Mouse (Mus musculus): ENCODE results near the gene Fbxo24. TPM values are rescaled to one million over a fixed set of nuclear protein-coding genes. Genes with fewer than 3 reads are reported as not detected.

Gene Fbxo24
- polyA plus RNA-seq, 1 experiment from 2014 or later = not detected

- no peaks in the 10 kb centered on the region for H3K9me3 ChIP-seq
- no peak for ATAC-seq (replicated peaks)
- no peak overlapping the region for H3K4me3 ChIP-seq
- no peaks in the 10 kb centered on the region for H3K36me3 ChIP-seq
- no peaks in the 10 kb centered on the region for H3K4me1 ChIP-seq
- no peak overlapping the region for H3K27ac ChIP-seq (replicated peaks)
- H3K4me2 ChIP-seq (replicated peaks) = no peak overlapping the region
- WGBS = 71% methylated on average over 5 of the region's 5 CpGs
- peaks cover 6% of the 10 kb centered on the region; the same call in 1 of the 2 replicates for H3K27me3 ChIP-seq
- H3K9ac ChIP-seq (replicated peaks) = no peak overlapping the region
These were observed 15.7 kb downstream of the Fbxo24 start for GRCm38 (mm10) chr5:137613076-137613475.

- Histone ChIP-seq H3K9ac (replicated peaks) (no peak overlapping the region), H3K4me3 (no peak overlapping the region), H3K27me3 (peaks cover 10% of the 10 kb centered on the region; the same call in 1 of the 2 replicates), H3K4me2 (replicated peaks) (no peak overlapping the region), H3K4me1 (no peaks in the 10 kb centered on the region), H3K27ac (replicated peaks) (no peak overlapping the region), H3K36me3 (no peaks in the 10 kb centered on the region), H3K9me3 (no peaks in the 10 kb centered on the region)
- WGBS = 31% methylated on average over 6 of the region's 6 CpGs
- no peak for ATAC-seq (replicated peaks)
These were observed 17.6 kb downstream of the Fbxo24 start for GRCm38 (mm10) chr5:137611245-137611602.

- Histone ChIP-seq H3K9me3 (no peaks in the 10 kb centered on the region), H3K4me3 (no peak overlapping the region), H3K27ac (replicated peaks) (no peak overlapping the region), H3K27me3 (peaks cover 10% of the 10 kb centered on the region; the same call in 1 of the 2 replicates), H3K9ac (replicated peaks) (no peak overlapping the region), H3K4me2 (replicated peaks) (no peak overlapping the region), H3K4me1 (no peaks in the 10 kb centered on the region), H3K36me3 (no peaks in the 10 kb centered on the region)
- no peak for ATAC-seq (replicated peaks)
- WGBS = 24% methylated on average over 11 of the region's 12 CpGs
These were observed 18.1 kb downstream of the Fbxo24 start for GRCm38 (mm10) chr5:137610548-137611244.

- WGBS = 85% methylated on average over 4 of the region's 4 CpGs
- Histone ChIP-seq H3K9ac (replicated peaks) (no peak overlapping the region), H3K4me2 (replicated peaks) (no peak overlapping the region), H3K27ac (replicated peaks) (no peak overlapping the region), H3K27me3 (peaks cover 10% of the 10 kb centered on the region; the same call in 1 of the 2 replicates), H3K9me3 (no peaks in the 10 kb centered on the region), H3K4me3 (no peak overlapping the region), H3K4me1 (no peaks in the 10 kb centered on the region), H3K36me3 (no peaks in the 10 kb centered on the region)
- ATAC-seq (replicated peaks) = no peak
These were observed 18.7 kb downstream of the Fbxo24 start for GRCm38 (mm10) chr5:137610056-137610455.

GRCm38 (mm10) chr5:137609292-137609691 lies 19.5 kb downstream of the Fbxo24 start:
- H3K4me1 ChIP-seq = no peaks in the 10 kb centered on the region
- ATAC-seq (replicated peaks) = no peak
- H3K4me2 ChIP-seq (replicated peaks) = no peak overlapping the region
- H3K36me3 ChIP-seq = no peaks in the 10 kb centered on the region
- WGBS = 62% methylated on average over 3 of the region's 3 CpGs
- no peaks in the 10 kb centered on the region for H3K9me3 ChIP-seq
- H3K27me3 ChIP-seq = peaks cover 10% of the 10 kb centered on the region; the same call in 1 of the 2 replicates
- H3K27ac ChIP-seq (replicated peaks) = no peak overlapping the region
- H3K4me3 ChIP-seq = no peak overlapping the region
- H3K9ac ChIP-seq (replicated peaks) = no peak overlapping the region

- peak overlapping the region; percentile 10; the same call in 1 of the 2 replicates for H3K4me3 ChIP-seq
- 14% methylated on average over 23 of the region's 23 CpGs for WGBS
- H3K9ac ChIP-seq (replicated peaks) = no peak overlapping the region
- no peak for ATAC-seq (replicated peaks)
- H3K9me3 ChIP-seq = no peaks in the 10 kb centered on the region
- H3K27ac ChIP-seq (replicated peaks) = no peak overlapping the region
- peaks cover 10% of the 10 kb centered on the region; the same call in 1 of the 2 replicates for H3K27me3 ChIP-seq
- no peaks in the 10 kb centered on the region for H3K4me1 ChIP-seq
- peak overlapping the region; percentile 20 for H3K4me2 ChIP-seq (replicated peaks)
- H3K36me3 ChIP-seq = no peaks in the 10 kb centered on the region
These were observed 20.1 kb downstream of the Fbxo24 start for GRCm38 (mm10) chr5:137608654-137609190.

GRCm38 (mm10) chr5:137607860-137608653 lies 20.7 kb downstream of the Fbxo24 start:
- H3K4me2 ChIP-seq (replicated peaks) = peak overlapping the region; percentile 20
- no peaks in the 10 kb centered on the region; the same call in 1 of the 2 replicates for H3K4me1 ChIP-seq
- H3K36me3 ChIP-seq = no peaks in the 10 kb centered on the region
- peak overlapping the region; percentile 10; the same call in 1 of the 2 replicates for H3K4me3 ChIP-seq
- ATAC-seq (replicated peaks) = no peak
- 15% methylated on average over 26 of the region's 26 CpGs for WGBS
- peaks cover 10% of the 10 kb centered on the region; the same call in 1 of the 2 replicates for H3K27me3 ChIP-seq
- no peak overlapping the region for H3K27ac ChIP-seq (replicated peaks)
- H3K9ac ChIP-seq (replicated peaks) = 0 out of 2 replicates have a peak overlapping the region, but pooled peaks have one; percentile 8
- no peaks in the 10 kb centered on the region for H3K9me3 ChIP-seq

- H3K27ac ChIP-seq (replicated peaks) = peak overlapping the region; percentile 70
- under 1% methylated on average over 22 of the region's 22 CpGs for WGBS
These were observed 27.5 kb downstream of the Fbxo24 start for GRCm38 (mm10) chr5:137601365-137601729.

GRCm38 (mm10) chr5:137600619-137601364 lies 28.0 kb downstream of the Fbxo24 start, which contains the start of gene Mospd3:
TSS of gene Mospd3 (minus strand) at chr5:137601058.
- H3K27me3 ChIP-seq = no peaks in the 10 kb centered on the region
- no peaks in the 10 kb centered on the region for H3K9me3 ChIP-seq
- peak within 1 kb of the TSS; percentile 89 for H3K9ac ChIP-seq (replicated peaks)
- peak within 1 kb of the TSS; percentile 99 for H3K4me2 ChIP-seq (replicated peaks)
- peak within 1 kb of the TSS; percentile 51 for H3K4me3 ChIP-seq
- ATAC-seq (replicated peaks) = peak; percentile 96
- H3K27ac ChIP-seq (replicated peaks) = peak within 1 kb of the TSS; percentile 70
- H3K4me1 ChIP-seq = peaks cover 30% of the 10 kb centered on the region
- under 1% methylated on average over 41 of the region's 41 CpGs for WGBS
- H3K36me3 ChIP-seq = no peaks in the 10 kb centered on the region

More at GRCm38 (mm10) chr5:137601365-137601729, 27.5 kb downstream of the Fbxo24 start:
- Histone ChIP-seq H3K36me3 (no peaks in the 10 kb centered on the region), H3K4me1 (peaks cover 30% of the 10 kb centered on the region), H3K4me2 (replicated peaks) (peak overlapping the region; percentile 99), H3K9me3 (no peaks in the 10 kb centered on the region), H3K4me3 (peak overlapping the region; percentile 51), H3K9ac (replicated peaks) (peak overlapping the region; percentile 49), H3K27me3 (no peaks in the 10 kb centered on the region)
- ATAC-seq (replicated peaks) = no peak

GRCm38 (mm10) chr5:137600281-137600618 lies 28.6 kb downstream of the Fbxo24 start:
- Histone ChIP-seq H3K4me3 (peak overlapping the region; percentile 51), H3K4me1 (peaks cover 30% of the 10 kb centered on the region), H3K36me3 (no peaks in the 10 kb centered on the region), H3K27me3 (no peaks in the 10 kb centered on the region), H3K9me3 (no peaks in the 10 kb centered on the region), H3K9ac (replicated peaks) (peak overlapping the region; percentile 89), H3K4me2 (replicated peaks) (peak overlapping the region; percentile 99), H3K27ac (replicated peaks) (peak overlapping the region; percentile 70)
- ATAC-seq (replicated peaks) = 0 out of 2 replicates have a peak, but pooled peaks have one; percentile 30
- 1% methylated on average over 19 of the region's 19 CpGs for WGBS

GRCm38 (mm10) chr5:137599600-137599999 lies 29.2 kb downstream of the Fbxo24 start:
- peak overlapping the region; percentile 99 for H3K4me2 ChIP-seq (replicated peaks)
- no peak overlapping the region for H3K27ac ChIP-seq (replicated peaks)
- H3K4me3 ChIP-seq = peak overlapping the region; percentile 51
- H3K27me3 ChIP-seq = no peaks in the 10 kb centered on the region
- no peak for ATAC-seq (replicated peaks)
- no peaks in the 10 kb centered on the region for H3K9me3 ChIP-seq
- WGBS = 68% methylated on average over 9 of the region's 9 CpGs
- H3K36me3 ChIP-seq = no peaks in the 10 kb centered on the region
- peaks cover 30% of the 10 kb centered on the region for H3K4me1 ChIP-seq
- H3K9ac ChIP-seq (replicated peaks) = peak overlapping the region; percentile 89
